30 mouse cellular contexts compared by ENCODE assay signal in genomic region chr16:8613447-8613846, GRCm38 (mm10). TPM values are rescaled to one million over a fixed set of nuclear protein-coding genes. Genes with fewer than 3 reads are reported as not detected.
DNase-seq lines count a peak whose midpoint lies in the region; ATAC-seq and TF ChIP-seq lines count a peak whose summit lies in the region.
"Had no signal": no experiment of that assay in that cellular context is flagged by ENCODE, and none has a peak within 500 bp of the region (broad histone marks: within the 10 kb centered on the region; RNA-seq: fewer than 3 reads in every experiment).

No protein-coding gene starts in this region.

- H3K4me2 ChIP-seq in liver, embryonic 12.5 days, result peak overlapping the region; percentile 64
- peak overlapping the region; percentile 50 for H3K4me2 ChIP-seq in liver, postnatal 0 days (ENCODE audit: low read depth, low read length)
- H3K4me2 ChIP-seq: heart, embryonic 15.5 days; hindbrain, embryonic 12.5 days; intestine, embryonic 15.5 days; limb, embryonic 13.5 days; midbrain, embryonic 12.5 days; neural tube, embryonic 12.5 days had no signal

- no peak for TF ChIP-seq POLR2A in bone marrow, adult 2 months (IDR thresholded peaks at IDR 0.05; ENCODE audit: borderline replicate concordance, control insufficient read depth, low read depth, low read length)

- DNase-seq in liver, postnatal 0 days, result no peak
- DNase-seq in right cerebral cortex, postnatal 10 days (ENCODE audit: low spot score in 2 of 2), result no peak
- DNase-seq in thymus, postnatal 25 days, result no peak
- DNase-seq: adrenal gland, postnatal 25 days; cerebellum, adult 9-10 months; cerebellum, postnatal 36 days; gastrocnemius, postnatal 10 days; heart, postnatal 36 days; kidney, adult 8-10 months; kidney, postnatal 4 days; lung, adult 2 months; lung, postnatal 10 days; right cerebral cortex, adult 18-20 months; right cerebral cortex, postnatal 4 days; thymus, postnatal 14 days had no signal

- WGBS in bone marrow, adult 2 months, result 76% methylated on average over 3 of the region's 3 CpGs
- WGBS in liver, embryonic 12.5 days (ENCODE audit: insufficient replicate concordance), result 65% methylated on average over 3 of the region's 3 CpGs
- 71% methylated on average over 3 of the region's 3 CpGs for WGBS in liver, postnatal 0 days (ENCODE audit: insufficient replicate concordance)

- H3K9ac ChIP-seq in liver, embryonic 12.5 days, result peak overlapping the region; percentile 55
- H3K9ac ChIP-seq in liver, postnatal 0 days (replicated peaks), result peak overlapping the region; percentile 57
- H3K9ac ChIP-seq: heart, embryonic 15.5 days; hindbrain, embryonic 12.5 days; intestine, embryonic 15.5 days; limb, embryonic 13.5 days; midbrain, embryonic 12.5 days; neural tube, embryonic 12.5 days had no signal

- TF ChIP-seq EP300 in liver, postnatal 0 days (IDR thresholded peaks at IDR 0.05; ENCODE audit: low read depth), result no peak

- H3K36me3 ChIP-seq in liver, embryonic 12.5 days, result 0 out of 2 replicates have a peak, but pooled peaks cover 5% of the 10 kb centered on the region
- peaks cover 9% of the 10 kb centered on the region; the same call in 1 of the 2 replicates for H3K36me3 ChIP-seq in liver, postnatal 0 days (replicated peaks; ENCODE audit: insufficient read depth, low read length)

- no peaks in the 10 kb centered on the region for H3K9me3 ChIP-seq in liver, embryonic 12.5 days (replicated peaks)
- no peaks in the 10 kb centered on the region for H3K9me3 ChIP-seq in liver, postnatal 0 days (ENCODE audit: low read length)
- H3K9me3 ChIP-seq: heart, embryonic 15.5 days; hindbrain, embryonic 12.5 days; intestine, embryonic 15.5 days; limb, embryonic 13.5 days; midbrain, embryonic 12.5 days; neural tube, embryonic 12.5 days had no signal

- ATAC-seq in erythroblast, adult 5-6 weeks (replicated peaks; ENCODE audit: low FRiP score, poor library complexity, severe bottlenecking), result peak; percentile 18
- ATAC-seq in liver, embryonic 12.5 days, result peak; percentile 15; the same call in 1 of the 2 replicates
- no peak for ATAC-seq in liver, postnatal 0 days
- ATAC-seq in megakaryocyte progenitor cell, adult 5-6 weeks (replicated peaks; ENCODE audit: poor library complexity), result no peak
- ATAC-seq: CD4-positive, CD25-positive, alpha-beta regulatory T cell, adult 4 months; forebrain, embryonic 16.5 days; hindbrain, postnatal 0 days; intestine, embryonic 15.5 days had no signal

- peaks cover 3% of the 10 kb centered on the region for H3K4me1 ChIP-seq in bone marrow, adult 2 months (ENCODE audit: control insufficient read depth, insufficient read depth, low read length)
- H3K4me1 ChIP-seq in liver, embryonic 12.5 days, result peaks cover 44% of the 10 kb centered on the region
- H3K4me1 ChIP-seq in liver, postnatal 0 days (ENCODE audit: insufficient read depth), result peaks cover 13% of the 10 kb centered on the region
- H3K4me1 ChIP-seq: heart, embryonic 15.5 days; hindbrain, embryonic 12.5 days; intestine, embryonic 15.5 days; limb, embryonic 13.5 days; midbrain, embryonic 12.5 days; neural tube, embryonic 12.5 days had no signal

- peak overlapping the region; percentile 87 for H3K27ac ChIP-seq in bone marrow, adult 2 months (ENCODE audit: control insufficient read depth, insufficient read depth, low read depth, low read length, poor library complexity)
- H3K27ac ChIP-seq in liver, embryonic 12.5 days, result peak overlapping the region; percentile 92
- H3K27ac ChIP-seq in liver, postnatal 0 days (ENCODE audit: low read depth), result peak overlapping the region; percentile 93
- H3K27ac ChIP-seq: heart, embryonic 15.5 days; hindbrain, embryonic 12.5 days; hindbrain, postnatal 0 days; intestine, embryonic 15.5 days; kidney, postnatal 0 days; limb, embryonic 13.5 days; midbrain, embryonic 12.5 days; neural tube, embryonic 12.5 days had no signal

- no peak overlapping the region for H3K4me3 ChIP-seq in bone marrow, adult 2 months (replicated peaks; ENCODE audit: control insufficient read depth, low read depth, low read length)
- H3K4me3 ChIP-seq in liver, embryonic 12.5 days, result peak overlapping the region; percentile 14; the same call in 1 of the 2 replicates
- no peak overlapping the region for H3K4me3 ChIP-seq in liver, postnatal 0 days (ENCODE audit: low read depth, low read length)
- H3K4me3 ChIP-seq: heart, embryonic 15.5 days; hindbrain, embryonic 12.5 days; intestine, embryonic 15.5 days; limb, embryonic 13.5 days; midbrain, embryonic 12.5 days; myocyte; neural tube, embryonic 12.5 days had no signal

- no peak for TF ChIP-seq CTCF in bone marrow, adult 2 months (IDR thresholded peaks at IDR 0.05; ENCODE audit: control insufficient read depth, insufficient read depth, low read length)
- no peak for TF ChIP-seq CTCF in liver, postnatal 0 days (IDR thresholded peaks at IDR 0.05; ENCODE audit: low read depth)

- no peaks in the 10 kb centered on the region for H3K27me3 ChIP-seq in liver, embryonic 12.5 days (replicated peaks)
- no peaks in the 10 kb centered on the region for H3K27me3 ChIP-seq in liver, postnatal 0 days (ENCODE audit: insufficient read depth, low read length)
- H3K27me3 ChIP-seq: heart, embryonic 15.5 days; intestine, embryonic 15.5 days; limb, embryonic 13.5 days; midbrain, embryonic 12.5 days; neural tube, embryonic 12.5 days had no signal

RNA-seq across cellular contexts. Expression of gene Pmm2, which starts 24.0 kb away (rescaled TPM):
- polyA plus RNA-seq in bone marrow, adult 2 months (2011; ENCODE audit: insufficient read depth, insufficient read length, low replicate concordance, missing spikeins), result 23.4 and 41.4 TPM in 2 replicates
- total RNA-seq in erythroblast, adult 5-6 weeks (2015; ENCODE audit: low replicate concordance), result 27.2 and 40.7 TPM in 2 replicates
- total RNA-seq in erythroblast, adult 5-6 weeks (2017; ENCODE audit: low replicate concordance), result 52.6 and 60.8 TPM in 2 replicates
- polyA plus RNA-seq in liver, embryonic 12.5 days (2016; fragmentation: Nextera tagmentation; extraction: Ambion mirVana), result 41.6 and 42.4 TPM in 2 replicates
- polyA plus RNA-seq in liver, postnatal 0 days (2015; fragmentation: Nextera tagmentation; extraction: Ambion mirVana), result 37.2 and 38.0 TPM in 2 replicates
- 42.9 and 46.5 TPM in 2 replicates for total RNA-seq in megakaryocyte progenitor cell, adult 5-6 weeks (2015)
- total RNA-seq in megakaryocyte progenitor cell, adult 5-6 weeks (2017), result 49.1 and 50.9 TPM in 2 replicates

RNA-seq across cellular contexts. Expression of gene Tmem186, which starts 24.1 kb away (rescaled TPM):
- polyA plus RNA-seq in bone marrow, adult 2 months (2011; ENCODE audit: insufficient read depth, insufficient read length, low replicate concordance, missing spikeins), result 8.0 TPM in 2 replicates
- 4.2 and 6.7 TPM in 2 replicates for total RNA-seq in erythroblast, adult 5-6 weeks (2015; ENCODE audit: low replicate concordance)
- 1.8 and 5.6 TPM in 2 replicates for total RNA-seq in erythroblast, adult 5-6 weeks (2017; ENCODE audit: low replicate concordance)
- polyA plus RNA-seq in liver, embryonic 12.5 days (2016; fragmentation: Nextera tagmentation; extraction: Ambion mirVana), result 12.9 and 14.2 TPM in 2 replicates
- polyA plus RNA-seq in liver, postnatal 0 days (2015; fragmentation: Nextera tagmentation; extraction: Ambion mirVana), result 6.2 and 7.0 TPM in 2 replicates
- total RNA-seq in megakaryocyte progenitor cell, adult 5-6 weeks (2015), result 6.7 and 8.0 TPM in 2 replicates
- 13.5 and 17.0 TPM in 2 replicates for total RNA-seq in megakaryocyte progenitor cell, adult 5-6 weeks (2017)

RNA-seq across cellular contexts. Expression of gene Carhsp1, which starts 58.5 kb away (rescaled TPM):
- 66.5 and 76.5 TPM in 2 replicates for polyA plus RNA-seq in bone marrow, adult 2 months (2011; ENCODE audit: insufficient read depth, insufficient read length, low replicate concordance, missing spikeins)
- 106 and 129 TPM in 2 replicates for total RNA-seq in erythroblast, adult 5-6 weeks (2015; ENCODE audit: low replicate concordance)
- total RNA-seq in erythroblast, adult 5-6 weeks (2017; ENCODE audit: low replicate concordance), result 184 and 218 TPM in 2 replicates
- polyA plus RNA-seq in liver, embryonic 12.5 days (2016; fragmentation: Nextera tagmentation; extraction: Ambion mirVana), result 55.7 and 56.5 TPM in 2 replicates
- 65.4 and 71.2 TPM in 2 replicates for polyA plus RNA-seq in liver, postnatal 0 days (2015; fragmentation: Nextera tagmentation; extraction: Ambion mirVana)
- 4.5 and 5.8 TPM in 2 replicates for total RNA-seq in megakaryocyte progenitor cell, adult 5-6 weeks (2015)
- 6.0 and 7.9 TPM in 2 replicates for total RNA-seq in megakaryocyte progenitor cell, adult 5-6 weeks (2017)

Comparison
In these comparisons a context has a peak if more than half of its experiments do, and no peak if none do; other contexts are left out.
1. ATAC-seq: peak in erythroblast, adult 5-6 weeks (single experiment) and liver, embryonic 12.5 days (single experiment); none in liver, postnatal 0 days (single experiment) and megakaryocyte progenitor cell, adult 5-6 weeks (single experiment).
2. Peak in every context shown above with its lines, with median percentiles within 50 percentile points of each other: H3K27ac ChIP-seq.